Mouse (Mus musculus) CH12F3 (cell line): ENCODE measurements around the gene Cd247.

ENCODE experiments used
- in situ Hi-C: fragments of 300-500 bp; cut with MboI; formaldehyde crosslinking; loops from 2 replicates; pipeline ENCODE4 v1.14.3; 2020; ENCODE audit warnings: low sequenced_read_pairs

Cd247 gene

DNA sequence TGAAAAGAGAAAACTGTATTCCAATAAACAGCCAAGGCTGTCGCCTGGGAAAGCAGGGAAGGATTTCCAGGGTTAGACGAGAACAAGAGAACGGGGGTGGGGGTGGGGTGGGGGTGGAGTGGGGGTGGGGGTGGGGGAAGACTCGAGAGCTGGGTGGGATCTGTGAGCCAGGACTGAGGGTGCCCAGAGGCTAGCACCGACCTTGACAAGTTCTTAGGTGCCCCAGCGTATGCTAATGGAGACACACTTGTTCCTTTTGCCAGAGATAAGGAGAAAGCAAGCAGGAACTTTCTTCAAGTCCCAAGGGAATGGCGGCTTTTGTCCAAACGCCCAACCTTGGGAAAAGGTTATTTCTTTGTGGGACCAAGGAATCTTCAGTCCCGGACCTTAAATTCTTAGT lies 16.5 kb upstream of the Cd247 start:
- in situ Hi-C loops, result loop anchor here (10.0 kb wide), 1 partner anchor 203 kb away; no protein-coding TSS in a partner anchor

- in situ Hi-C loops, result loop anchor here (5.0 to 25.0 kb wide), 3 partner anchors 199 to 562 kb away; no protein-coding TSS in a partner anchor
Measured at GRCm38 (mm10) chr1:165775518-165776294, 12.8 kb upstream of the Cd247 start.

GRCm38 (mm10) chr1:165779954-165780585 lies 8.4 kb upstream of the Cd247 start:
- in situ Hi-C loops, result loop anchor here (5.0 to 25.0 kb wide), 3 partner anchors 195 to 557 kb away; no protein-coding TSS in a partner anchor

GRCm38 (mm10) chr1:165780586-165781111 lies 7.8 kb upstream of the Cd247 start:
- in situ Hi-C loops, result loop anchor here (25.0 kb wide), 1 partner anchor 557 kb away; no protein-coding TSS in a partner anchor

DNA sequence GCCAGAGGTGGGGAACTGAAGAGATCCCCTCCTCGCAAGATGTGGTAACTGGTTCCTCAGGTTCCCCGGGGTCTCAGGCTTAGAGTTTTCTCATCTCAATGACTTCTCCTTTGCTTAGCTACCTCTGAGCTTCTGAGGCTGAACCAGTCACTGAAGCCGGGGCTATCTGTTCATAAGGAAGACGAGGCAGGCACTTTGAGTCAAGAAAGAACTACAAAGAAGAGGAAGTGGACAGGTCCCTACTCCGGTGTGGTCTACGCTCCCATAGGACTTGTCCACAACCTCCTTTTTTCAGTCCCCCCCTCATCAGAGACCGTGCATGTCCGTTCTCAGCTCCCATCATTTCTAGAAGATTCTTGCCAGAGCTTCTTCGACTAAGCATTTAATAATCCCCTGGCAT lies 7.1 kb upstream of the Cd247 start:
- in situ Hi-C loops, result loop anchor here (25.0 kb wide), 1 partner anchor 556 kb away; no protein-coding TSS in a partner anchor

- in situ Hi-C loops, result loop anchor here (25.0 kb wide), 1 partner anchor 555 kb away; no protein-coding TSS in a partner anchor
Measured at GRCm38 (mm10) chr1:165781911-165782310, 6.6 kb upstream of the Cd247 start.

GRCm38 (mm10) chr1:165786296-165786695 lies 2.2 kb upstream of the Cd247 start:
- in situ Hi-C loops, result loop anchor here (25.0 kb wide), 1 partner anchor 551 kb away; no protein-coding TSS in a partner anchor

GRCm38 (mm10) chr1:165789066-165789660 lies 682 bp downstream of the Cd247 start:
- in situ Hi-C loops, result loop anchor here (25.0 kb wide), 1 partner anchor 548 kb away; no protein-coding TSS in a partner anchor

GRCm38 (mm10) chr1:165789963-165790362 lies 1.5 kb downstream of the Cd247 start:
- in situ Hi-C loops, result loop anchor here (25.0 kb wide), 1 partner anchor 547 kb away; no protein-coding TSS in a partner anchor

DNA sequence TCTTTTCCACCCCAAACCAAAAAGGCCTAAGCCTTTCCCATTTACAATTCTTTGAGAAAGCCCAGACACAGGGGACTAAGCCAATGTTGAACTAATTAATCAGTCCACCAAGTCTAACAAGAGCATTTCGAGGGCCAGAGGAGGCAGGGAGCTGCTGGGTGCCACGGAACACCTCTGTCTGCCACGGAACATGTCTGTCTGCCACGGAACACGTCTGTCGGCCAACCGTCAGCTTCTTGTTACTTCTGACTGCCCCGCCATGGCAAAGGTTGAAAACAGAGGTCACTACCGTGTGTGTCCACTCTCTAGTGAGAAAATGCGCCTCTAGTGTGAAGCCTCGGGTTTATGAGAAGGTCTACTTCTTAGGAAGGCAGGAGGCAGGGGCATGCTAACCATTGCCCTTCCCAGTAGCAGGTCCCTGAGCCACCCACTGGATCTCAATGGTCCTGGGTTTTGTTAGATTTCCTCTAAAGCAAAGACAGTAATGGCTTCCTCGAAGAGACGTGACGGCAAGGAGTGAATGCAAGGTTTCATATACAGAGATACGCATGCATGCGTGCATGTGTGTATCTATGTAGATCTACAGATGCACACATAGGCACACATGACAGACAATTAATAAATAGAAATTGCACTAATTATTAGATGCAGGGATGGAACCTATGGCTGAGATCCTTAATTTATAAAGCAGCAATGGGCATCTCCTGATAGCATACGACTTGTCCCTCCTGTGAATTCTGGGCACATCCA lies 2.2 kb downstream of the Cd247 start:
- in situ Hi-C loops, result loop anchor here (25.0 kb wide), 1 partner anchor 547 kb away; no protein-coding TSS in a partner anchor

DNA sequence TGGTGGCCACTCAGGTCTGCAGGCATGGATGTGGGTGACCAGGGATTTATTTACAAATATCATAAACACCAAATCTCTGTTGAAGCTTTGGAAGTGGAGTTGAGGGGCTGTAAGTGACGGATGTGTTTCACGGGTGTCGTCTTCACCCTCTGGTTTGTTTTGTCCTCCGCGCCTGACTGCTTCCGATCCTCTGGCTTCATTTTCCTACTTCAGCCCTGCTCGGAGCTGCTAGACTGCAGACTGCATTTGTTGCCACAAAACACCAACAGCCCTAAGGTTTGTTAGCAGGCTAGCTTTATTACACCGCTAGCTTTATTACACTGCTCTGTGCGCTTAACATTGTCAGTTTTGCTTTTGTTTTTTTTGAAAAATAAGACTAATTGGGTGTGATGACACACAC lies 2.9 kb downstream of the Cd247 start:
- in situ Hi-C loops, result loop anchor here (25.0 kb wide), 1 partner anchor 546 kb away; no protein-coding TSS in a partner anchor

DNA sequence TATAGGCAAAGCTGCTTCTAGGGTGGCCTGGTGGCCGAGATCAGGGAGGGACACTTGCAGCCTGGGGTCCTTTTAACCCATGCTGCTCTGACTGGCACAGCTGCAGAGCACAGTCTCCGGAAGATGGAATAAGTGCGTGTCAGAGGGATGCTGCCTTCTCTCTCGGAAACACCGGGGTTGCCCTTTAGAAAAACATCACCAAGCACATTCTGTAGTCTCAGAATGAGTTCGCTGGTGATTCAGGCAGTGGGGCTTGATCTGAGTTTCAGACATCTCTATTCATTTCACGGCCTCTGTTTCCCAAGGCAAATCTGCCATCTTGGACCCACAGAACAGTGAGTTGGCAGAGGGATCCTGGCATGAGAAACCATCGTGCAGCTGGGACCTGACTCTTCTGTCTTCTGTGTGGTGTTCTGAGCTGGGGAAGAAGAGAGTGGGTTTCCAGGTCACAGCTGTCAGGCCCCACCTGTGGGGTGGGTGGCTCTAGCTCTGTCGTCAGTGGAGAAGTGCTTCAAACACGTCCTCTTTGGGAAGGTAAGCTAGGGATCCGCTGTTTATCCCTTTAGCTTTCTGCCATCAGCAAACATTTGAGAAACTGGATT lies 13.3 kb downstream of the Cd247 start:
- in situ Hi-C loops, result no loop called here

DNA sequence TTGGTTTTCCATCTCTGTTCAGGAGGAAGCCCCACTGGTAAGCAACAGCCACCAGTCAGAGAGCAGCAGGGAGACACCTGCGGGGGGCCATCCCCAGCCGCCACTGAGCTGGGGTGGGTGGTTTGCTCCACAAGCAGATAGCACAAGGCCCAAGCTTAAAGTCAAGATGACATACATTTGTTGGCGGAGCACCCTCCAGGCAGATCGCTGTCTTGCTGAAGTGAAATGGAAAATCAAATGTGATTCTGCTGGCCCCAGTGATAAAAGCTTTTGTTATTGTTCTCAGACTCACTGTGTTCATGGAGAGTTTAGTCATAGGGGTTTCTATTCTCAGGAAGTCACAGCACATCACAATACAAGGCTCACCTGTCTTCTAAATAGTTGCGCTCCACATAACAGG lies 14.6 kb downstream of the Cd247 start:
- in situ Hi-C loops, result no loop called here

GRCm38 (mm10) chr1:165804133-165804532 lies 15.7 kb downstream of the Cd247 start:
- in situ Hi-C loops, result no loop called here

GRCm38 (mm10) chr1:165810633-165811032 lies 22.2 kb downstream of the Cd247 start:
- in situ Hi-C loops, result no loop called here

DNA sequence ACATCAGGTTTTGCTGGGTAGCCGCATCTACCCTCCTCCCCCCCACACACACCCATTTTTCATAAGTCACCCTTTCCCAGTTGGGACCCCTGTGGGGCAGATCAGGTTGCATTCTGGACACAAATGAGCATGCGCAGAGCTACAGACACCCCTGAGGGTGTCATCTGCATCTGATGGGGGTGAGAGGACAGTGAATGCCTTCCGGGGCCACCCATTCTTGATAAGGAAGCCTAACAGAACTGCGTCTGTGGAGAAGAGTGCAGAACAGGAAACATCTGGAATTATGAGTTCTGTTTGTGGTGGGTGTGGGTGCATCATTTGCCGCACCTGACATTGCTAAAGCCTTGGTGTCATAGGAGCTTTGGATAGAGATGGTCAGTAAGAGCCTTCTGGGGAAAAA lies 22.7 kb downstream of the Cd247 start:
- in situ Hi-C loops, result no loop called here

- in situ Hi-C loops, result no loop called here
Measured at GRCm38 (mm10) chr1:165812775-165813174, 24.3 kb downstream of the Cd247 start.

DNA sequence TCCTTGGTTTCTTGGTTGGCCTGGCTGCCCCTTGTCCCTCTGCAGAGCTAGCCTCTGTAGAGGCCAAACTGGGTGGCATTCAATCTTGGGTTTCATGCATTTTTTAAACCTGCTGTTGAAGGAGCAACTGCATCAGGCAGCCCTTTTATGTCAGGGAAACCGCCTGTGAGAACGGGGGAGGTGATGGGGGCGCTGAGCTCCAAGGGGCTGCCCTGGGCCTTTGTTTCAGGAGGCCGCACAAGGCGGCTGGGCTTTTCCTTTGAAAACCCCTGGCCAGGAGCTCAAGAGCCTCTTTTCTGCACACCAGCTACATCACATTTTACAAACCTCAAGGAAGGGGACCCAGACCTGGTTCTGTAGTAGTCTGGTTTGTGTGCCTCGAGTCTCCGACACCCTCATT lies 25.6 kb downstream of the Cd247 start:
- in situ Hi-C loops, result no loop called here

GRCm38 (mm10) chr1:165814521-165815278 lies 26.2 kb downstream of the Cd247 start:
- in situ Hi-C loops, result no loop called here
